8 mouse cellular contexts compared by ENCODE assay signal in the genomic region with DNA sequence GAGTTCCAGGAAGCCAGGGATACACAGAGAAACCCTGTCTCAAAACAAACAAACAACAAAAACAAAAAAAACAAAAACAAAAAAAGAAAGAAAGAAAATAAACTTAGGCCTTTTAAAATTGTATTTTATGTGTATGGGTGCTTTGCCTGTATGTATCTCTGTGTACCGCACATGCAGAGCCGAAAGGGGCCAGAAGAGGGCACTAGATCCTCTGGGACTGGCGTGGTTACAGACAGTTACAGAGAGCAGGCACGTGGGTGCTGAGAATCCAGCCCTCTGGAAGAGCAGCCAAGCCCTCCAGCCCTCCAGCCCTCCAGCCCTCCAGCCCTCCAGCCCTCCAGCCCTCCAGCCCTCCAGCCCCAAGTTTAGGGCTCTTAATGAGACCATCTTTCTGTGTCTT. TPM values are rescaled to one million over a fixed set of nuclear protein-coding genes. Genes with fewer than 3 reads are reported as not detected.
A peak's percentile ranks its signal among the peaks of the same experiment; 100 is the strongest.
DNase-seq lines count a peak whose midpoint lies in the region; ATAC-seq lines count a peak whose summit lies in the region.
"Had no signal": no experiment of that assay in that cellular context is flagged by ENCODE, and none has a peak within 500 bp of the region (broad histone marks: within the 10 kb centered on the region; RNA-seq: fewer than 3 reads in every experiment).

No protein-coding gene starts in this region.

- ATAC-seq in kidney, embryonic 15.5 days (replicated peaks; ENCODE audit: low FRiP score), result no peak

- WGBS in kidney, embryonic 15.5 days, result 26% methylated on average over 4 of the region's 4 CpGs
- WGBS in limb, embryonic 10.5 days, result 32% methylated on average over 4 of the region's 4 CpGs

- H3K9ac ChIP-seq in kidney, embryonic 15.5 days, result no peak overlapping the region

- no peaks in the 10 kb centered on the region for H3K9me3 ChIP-seq in kidney, embryonic 15.5 days (replicated peaks)
- no peaks in the 10 kb centered on the region for H3K9me3 ChIP-seq in limb, embryonic 10.5 days (replicated peaks)
- H3K9me3 ChIP-seq: megakaryocyte, embryonic 14.5 days had no signal

- H3K4me1 ChIP-seq in kidney, embryonic 15.5 days, result no peaks in the 10 kb centered on the region
- H3K4me1 ChIP-seq in limb, embryonic 10.5 days, result peaks cover 10% of the 10 kb centered on the region

- H3K27ac ChIP-seq in kidney, embryonic 15.5 days, result no peak overlapping the region
- H3K27ac ChIP-seq in limb, embryonic 10.5 days, result no peak overlapping the region

- no peak overlapping the region for H3K4me3 ChIP-seq in kidney, embryonic 15.5 days (replicated peaks)
- no peak overlapping the region for H3K4me3 ChIP-seq in limb, embryonic 10.5 days

- H3K4me2 ChIP-seq in kidney, embryonic 15.5 days, result no peak overlapping the region

- 0 out of 2 replicates have a peak, but pooled peaks cover 3% of the 10 kb centered on the region for H3K27me3 ChIP-seq in kidney, embryonic 15.5 days
- no peaks in the 10 kb centered on the region for H3K27me3 ChIP-seq in limb, embryonic 10.5 days (ENCODE audit: low read depth, poor library complexity, severe bottlenecking)

- DNase-seq in kidney, adult 18-20 months, result peak; percentile 44
- DNase-seq in ES-CJ7 (ENCODE audit: low read depth, low spot score), result peak; percentile 79
- DNase-seq in adrenal gland, postnatal 36 days, result peak; percentile 41 to 70
- DNase-seq in limb, embryonic 10.5 days (ENCODE audit: low spot score), result peak; percentile 48
- DNase-seq in spleen, postnatal 10 days (ENCODE audit: low spot score in 2 of 2), result peak; percentile 28 to 65
- no peak for DNase-seq in MN1 (ENCODE audit: low spot score)

- no peaks in the 10 kb centered on the region for H3K36me3 ChIP-seq in kidney, embryonic 15.5 days
- H3K36me3 ChIP-seq in limb, embryonic 10.5 days, result no peaks in the 10 kb centered on the region

RNA-seq across cellular contexts. Expression of a gene that starts 16.5 kb away (rescaled TPM):
- polyA plus RNA-seq in kidney, embryonic 15.5 days (2015; fragmentation: Nextera tagmentation; extraction: Ambion mirVana), result 0.37 and 0.77 TPM in 2 replicates
- total RNA-seq in adrenal gland, postnatal 36 days (2021), result under 1 TPM; 0.36 to 0.60 TPM
- polyA plus RNA-seq in limb, embryonic 10.5 days (2016; fragmentation: Nextera tagmentation; extraction: Ambion mirVana), result 0.62 and 0.76 TPM in 2 replicates

RNA-seq across cellular contexts. Expression of a gene that starts 16.7 kb away (rescaled TPM):
- polyA plus RNA-seq in kidney, embryonic 15.5 days (2015; fragmentation: Nextera tagmentation; extraction: Ambion mirVana), result not detected in 2 replicates
- total RNA-seq in adrenal gland, postnatal 36 days (2021), result not detected
- polyA plus RNA-seq in limb, embryonic 10.5 days (2016; fragmentation: Nextera tagmentation; extraction: Ambion mirVana), result not detected in 2 replicates
